Mouse (Mus musculus) heart, embryonic 14.5 days (tissue): ENCODE measurements around the gene Tnik. TPM values are rescaled to one million over a fixed set of nuclear protein-coding genes. Genes with fewer than 3 reads are reported as not detected.
A peak's percentile ranks its signal among the peaks of the same experiment; 100 is the strongest.

Experiments used
- ATAC-seq: fragments of 200-750 bp; cut with Nextera tagmentation; 2 replicates; pipeline ENCODE4 v1.8.0; 2017; ENCODE audit warnings: low read depth, moderate TSS enrichment; ENCODE audit not compliant: insufficient number of reproducible peaks, insufficient read depth, low FRiP score
- H3K27ac ChIP-seq, 2 experiments: fragments of 200-500 bp in 1 of 2; fragments of 300-500 bp in 1 of 2; sonication (generic) in 1 of 2; replicated peaks in 1 of 2; 2 replicates each; pipeline ENCODE4 v1.5.1; 2012 to 2014; ENCODE audit warnings: low read depth in 2 of 2, low read length in 2 of 2, control low read depth in 1 of 2, mild to moderate bottlenecking in 1 of 2, mixed read lengths in 1 of 2; ENCODE audit not compliant: control insufficient read depth in 1 of 2, insufficient read depth in 1 of 2
- H3K27me3 ChIP-seq: fragments of 300-500 bp; sonication (generic); 2 replicates; pipeline ENCODE4 v1.6.1; 2014; ENCODE audit warnings: mild to moderate bottlenecking, low read length, control low read depth; ENCODE audit not compliant: control insufficient read depth, insufficient read depth
- H3K36me3 ChIP-seq: fragments of 300-500 bp; sonication (generic); 2 replicates; pipeline ENCODE4 v1.6.1; 2014; ENCODE audit warnings: mild to moderate bottlenecking, control low read depth, low read length, mixed read lengths; ENCODE audit not compliant: control insufficient read depth, insufficient read depth
- H3K4me1 ChIP-seq, 2 experiments: fragments of 200-500 bp in 1 of 2; fragments of 300-500 bp in 1 of 2; sonication (generic) in 1 of 2; 2 replicates each; pipeline ENCODE4 v1.6.1; 2012 to 2014; ENCODE audit warnings: low read length in 2 of 2, control low read depth in 1 of 2, mixed read lengths in 1 of 2; ENCODE audit not compliant: control insufficient read depth in 2 of 2, insufficient read depth in 2 of 2
- H3K4me2 ChIP-seq: fragments of 300-500 bp; sonication (generic); 2 replicates; pipeline ENCODE4 v1.6.1; 2014; ENCODE audit warnings: mild to moderate bottlenecking, low read length
- H3K4me3 ChIP-seq, 2 experiments: fragments of 200-500 bp in 1 of 2; fragments of 300-500 bp in 1 of 2; sonication (generic) in 1 of 2; 2 replicates each; pipeline ENCODE4 v1.5.1; 2012 to 2014; ENCODE audit warnings: low read length in 2 of 2, mild to moderate bottlenecking in 2 of 2, control low read depth in 1 of 2, low read depth in 1 of 2, moderate library complexity in 1 of 2; ENCODE audit not compliant: control insufficient read depth in 1 of 2, insufficient read depth in 1 of 2
- H3K9ac ChIP-seq: fragments of 300-500 bp; sonication (generic); 2 replicates; pipeline ENCODE4 v1.6.1; 2014; ENCODE audit warnings: mild to moderate bottlenecking, low read length
- H3K9me3 ChIP-seq: fragments of 300-500 bp; sonication (generic); 2 replicates; pipeline ENCODE4 v1.6.1; 2016; ENCODE audit warnings: low read length, control low read depth; ENCODE audit not compliant: control insufficient read depth
- WGBS: fragments of 180-500 bp; shearing (Covaris S2); extraction: QIAGEN DNeasy Blood & Tissue Kit; methylation state at CpG from one replicate; pipeline ENCODE4 v1.1.7; 2014; 5-methylcytosine and 5-hydroxymethylcytosine counted together
- polyA plus RNA-seq: library from polyadenylated mRNA; unstranded; fragments of >200 nt; fragmentation: Nextera tagmentation; extraction: Ambion mirVana; gene quantifications from 2 replicates; pipeline ENCODE4 v1.2.1, GENCODE M21; 2014

The Tnik gene
- polyA plus RNA-seq, 1 experiment from 2014 or later: 13.7 TPM

DNA sequence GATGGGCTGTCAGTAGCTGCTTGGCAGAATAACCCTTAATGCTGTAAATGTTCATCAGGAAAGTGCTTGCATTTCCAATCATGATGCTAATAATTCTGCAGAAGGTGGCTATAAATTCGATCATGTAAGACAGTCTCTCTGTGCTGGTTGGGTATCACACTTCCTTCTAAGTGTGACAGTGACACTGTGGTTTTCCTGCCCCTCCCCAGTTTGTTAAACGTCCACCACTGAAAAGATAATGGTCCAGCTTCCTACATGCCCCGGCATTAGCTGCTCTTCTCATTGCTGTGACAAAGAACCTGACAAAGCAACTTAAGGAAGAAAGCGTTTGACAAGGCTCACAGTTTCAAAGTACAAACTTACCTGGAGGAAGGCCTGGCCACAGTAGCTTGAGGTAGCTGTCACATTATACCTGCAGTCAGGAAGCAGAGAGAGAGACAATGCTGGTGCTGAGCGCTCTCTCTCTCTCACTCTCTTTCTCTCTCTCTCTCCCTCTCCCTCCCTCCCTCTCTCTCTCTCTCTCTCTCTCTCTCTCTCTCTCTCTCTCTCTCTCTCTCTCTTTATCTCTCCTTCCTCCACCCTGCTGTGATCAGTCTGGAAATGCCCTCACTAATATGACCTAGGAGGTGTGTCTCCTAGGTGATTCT lies 18.6 kb upstream of the Tnik start:
- H3K4me2 ChIP-seq: no peak overlapping the region
- no peaks in the 10 kb centered on the region for H3K36me3 ChIP-seq
- no peaks in the 10 kb centered on the region for H3K27me3 ChIP-seq
- H3K4me3 ChIP-seq: no peak overlapping the region
- H3K9ac ChIP-seq: no peak overlapping the region
- ATAC-seq: no peak
- H3K4me1 ChIP-seq: no peaks in the 10 kb centered on the region
- 70% methylated on average over 5 of the region's 5 CpGs for WGBS
- no peak overlapping the region for H3K27ac ChIP-seq
- H3K9me3 ChIP-seq: no peaks in the 10 kb centered on the region

DNA sequence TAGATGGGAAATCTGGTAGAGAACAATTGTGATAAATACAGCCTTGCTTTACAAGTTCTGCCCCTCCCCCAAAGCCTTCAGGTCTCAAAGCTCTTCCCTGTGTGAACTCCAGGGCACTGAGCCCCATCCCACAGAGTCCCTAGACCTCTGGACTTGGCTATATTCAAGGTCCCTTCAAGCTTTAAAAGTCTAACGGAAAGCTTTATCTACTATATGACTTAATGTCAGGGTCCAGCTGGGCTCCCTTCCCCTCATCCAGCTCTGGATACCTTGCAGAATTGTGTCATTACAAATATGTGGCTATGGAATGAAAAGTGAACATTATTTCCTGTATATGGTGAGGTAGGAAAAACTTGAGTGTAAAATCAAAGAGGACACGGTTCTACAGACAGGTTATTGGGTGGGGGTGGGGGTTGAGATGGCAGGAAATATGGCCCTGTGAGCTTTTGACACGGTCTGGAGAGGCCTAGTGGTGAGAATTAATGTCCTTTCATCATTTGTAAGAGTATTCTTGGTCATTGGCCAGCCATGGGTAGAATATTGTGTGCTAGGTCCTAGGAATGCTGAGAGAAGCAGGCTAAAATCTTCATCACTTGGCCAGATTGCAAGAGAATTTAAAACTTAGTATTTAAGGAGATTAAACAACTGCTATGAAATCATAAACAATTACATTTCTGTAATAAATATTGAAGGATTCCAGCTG lies 14.6 kb upstream of the Tnik start:
- H3K4me1 ChIP-seq: peaks cover 0 to under 1% of the 10 kb centered on the region in 2 experiments; a peak in 2 of 4 replicates
- no peak overlapping the region for H3K4me2 ChIP-seq
- H3K27ac ChIP-seq: no peak overlapping the region
- ATAC-seq: no peak
- H3K27me3 ChIP-seq: no peaks in the 10 kb centered on the region
- H3K4me3 ChIP-seq: no peak overlapping the region
- no peaks in the 10 kb centered on the region for H3K9me3 ChIP-seq
- H3K9ac ChIP-seq: no peak overlapping the region
- WGBS: 60% methylated on average over 3 of the region's 3 CpGs
- no peaks in the 10 kb centered on the region for H3K36me3 ChIP-seq

- Histone ChIP-seq H3K27ac (no peak overlapping the region), H3K9me3 (no peaks in the 10 kb centered on the region), H3K4me1 (peaks cover 0 to 2% of the 10 kb centered on the region in 2 experiments; a peak in 2 of 4 replicates), H3K36me3 (no peaks in the 10 kb centered on the region), H3K4me2 (no peak overlapping the region), H3K4me3 (no peak overlapping the region), H3K27me3 (no peaks in the 10 kb centered on the region), H3K9ac (no peak overlapping the region)
- ATAC-seq: no peak
- 89% methylated on average over 7 of the region's 7 CpGs for WGBS
These were observed 7.3 kb upstream of the Tnik start for GRCm38 (mm10) chr3:28255711-28256110.

DNA sequence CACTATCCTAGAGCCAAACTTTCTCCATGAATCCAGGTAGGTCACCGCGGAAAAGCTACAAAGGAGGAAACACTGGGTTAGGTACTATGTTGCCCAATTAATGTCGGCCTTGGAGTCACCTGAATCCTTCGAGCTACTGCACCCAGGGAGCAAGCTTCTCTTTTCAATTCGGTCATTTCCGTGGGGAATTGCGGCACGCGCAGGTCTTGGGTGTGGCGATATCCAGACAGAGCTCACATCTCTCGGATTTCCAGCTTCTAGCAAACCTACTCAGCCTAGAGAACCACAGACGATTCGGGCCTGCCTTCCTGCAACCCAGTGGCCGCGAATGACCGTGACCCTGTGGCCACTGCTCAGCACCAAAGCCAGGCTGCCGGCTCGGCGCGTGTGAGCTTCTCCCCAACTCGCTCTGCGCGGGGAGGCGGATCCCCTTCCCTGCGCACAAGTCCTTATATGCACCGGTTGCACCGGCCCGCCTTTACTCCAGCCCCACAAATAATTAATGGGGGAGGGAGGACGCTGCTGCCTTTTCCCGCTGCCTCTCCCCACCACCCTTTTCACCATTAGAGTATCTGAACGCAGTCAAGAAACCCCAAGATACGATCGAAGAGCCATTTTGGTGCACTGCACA lies 528 bp upstream of the Tnik start:
- H3K9me3 ChIP-seq: no peaks in the 10 kb centered on the region
- peak overlapping the region; percentile 73 to 84 for H3K27ac ChIP-seq
- peak overlapping the region; percentile 76 for H3K4me2 ChIP-seq
- peak; percentile 76 for ATAC-seq
- H3K36me3 ChIP-seq: no peaks in the 10 kb centered on the region
- H3K4me1 ChIP-seq: peaks cover 6 to 7% of the 10 kb centered on the region in 2 experiments; a peak in 2 of 4 replicates
- WGBS: under 1% methylated on average over 33 of the region's 33 CpGs
- peak overlapping the region; percentile 78 for H3K9ac ChIP-seq
- H3K4me3 ChIP-seq: peak overlapping the region; percentile 59 to 92
- H3K27me3 ChIP-seq: no peaks in the 10 kb centered on the region

DNA sequence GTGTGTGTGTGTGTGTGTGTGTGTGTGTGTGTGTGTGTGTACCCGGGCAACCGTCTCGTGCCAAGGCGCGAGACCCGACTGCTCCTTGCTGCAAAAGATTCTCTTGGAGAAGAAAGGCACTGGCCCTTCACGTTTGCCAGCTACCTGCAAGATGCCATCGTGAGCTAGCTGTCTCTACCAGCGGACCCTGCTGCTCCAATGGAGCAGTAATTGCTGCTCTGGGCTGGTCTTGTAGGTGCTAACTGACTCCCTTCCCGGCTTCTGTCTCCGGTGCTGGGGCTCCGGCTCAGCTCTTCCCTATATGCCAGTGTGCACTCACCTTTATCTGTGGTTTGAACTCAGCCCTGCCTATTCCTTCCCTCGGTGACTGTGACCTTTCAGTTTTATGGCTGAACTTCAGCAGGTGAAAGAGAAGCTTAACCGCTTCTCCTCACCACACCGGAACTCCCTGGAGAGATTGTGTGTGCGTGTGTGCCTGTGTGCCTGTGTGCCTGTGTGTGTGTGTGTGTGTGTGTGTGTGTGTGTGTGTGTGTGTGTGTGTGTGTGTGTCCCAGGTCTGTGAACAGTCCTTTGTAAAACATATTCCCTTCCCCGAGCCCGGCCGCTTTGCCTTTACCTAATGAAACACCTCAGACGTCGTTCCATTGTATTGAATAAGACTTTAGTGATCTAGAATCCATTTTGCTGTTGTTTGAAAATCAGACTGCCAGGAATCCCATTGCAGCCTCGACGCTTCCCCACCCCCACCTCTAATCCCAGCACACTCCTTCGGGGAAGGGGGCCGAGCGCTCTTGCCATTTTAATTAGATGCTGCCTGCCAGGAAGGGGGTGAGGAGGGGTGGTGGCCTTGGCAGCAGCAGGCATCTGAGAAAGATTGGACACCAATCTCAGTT lies 1.2 kb downstream of the Tnik start:
- H3K36me3 ChIP-seq: no peaks in the 10 kb centered on the region
- H3K4me1 ChIP-seq: peaks cover 6 to 7% of the 10 kb centered on the region in 2 experiments; a peak in 2 of 4 replicates
- no peak for ATAC-seq
- no peaks in the 10 kb centered on the region for H3K27me3 ChIP-seq
- no peaks in the 10 kb centered on the region for H3K9me3 ChIP-seq
- H3K27ac ChIP-seq: peak overlapping the region; percentile 0 to 84; a peak in 2 of 4 replicates
- peak overlapping the region; percentile 76 for H3K4me2 ChIP-seq
- H3K4me3 ChIP-seq: peak overlapping the region; percentile 59 to 92
- H3K9ac ChIP-seq: peak overlapping the region; percentile 78
- 4% methylated on average over 26 of the region's 26 CpGs for whole genome bisulfite sequencing

DNA sequence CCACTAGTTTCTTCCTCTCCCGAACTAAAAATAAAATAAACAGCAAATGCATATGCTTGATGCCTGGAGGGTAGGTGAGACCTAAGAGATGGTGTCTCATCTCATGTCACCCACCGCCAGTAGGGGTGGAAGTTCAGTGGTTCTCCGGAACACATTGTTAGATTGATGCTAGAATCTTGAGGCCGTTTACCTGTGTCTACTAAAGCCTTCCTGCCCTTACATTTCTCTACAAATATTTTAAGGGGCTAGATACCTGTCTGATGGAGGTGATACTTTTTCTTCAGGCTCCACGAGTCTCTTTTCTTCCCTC lies 1.8 kb downstream of the Tnik start:
- no peaks in the 10 kb centered on the region for H3K36me3 ChIP-seq
- peak overlapping the region; percentile 76 for H3K4me2 ChIP-seq
- peaks cover 6 to 7% of the 10 kb centered on the region in 2 experiments; a peak in 2 of 4 replicates for H3K4me1 ChIP-seq
- ATAC-seq: no peak
- 31% methylated on average over 5 of the region's 5 CpGs for WGBS
- no peaks in the 10 kb centered on the region for H3K9me3 ChIP-seq
- peak overlapping the region; percentile 78 for H3K9ac ChIP-seq
- peak overlapping the region; percentile 59 to 92 for H3K4me3 ChIP-seq
- no peak overlapping the region for H3K27ac ChIP-seq
- H3K27me3 ChIP-seq: no peaks in the 10 kb centered on the region

DNA sequence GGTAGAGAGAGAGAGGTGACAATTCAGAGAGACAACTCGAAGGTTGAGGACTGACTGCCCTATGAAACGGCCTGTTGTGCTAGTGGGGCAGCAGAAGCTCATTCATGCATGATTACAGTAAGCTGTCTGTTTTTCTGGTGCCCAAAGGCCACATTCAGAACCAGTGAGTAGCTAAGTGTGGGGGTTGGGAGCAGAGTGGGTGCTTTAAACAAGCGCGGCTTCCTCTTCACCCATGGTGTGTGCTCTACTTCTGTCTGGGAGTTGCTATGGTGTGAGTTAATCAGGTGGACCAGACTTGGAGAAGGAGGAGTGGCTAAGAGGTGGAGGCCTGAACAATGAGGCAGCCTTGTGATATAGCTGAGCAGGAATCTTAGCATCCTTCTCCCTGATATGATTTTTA lies 2.2 kb downstream of the Tnik start:
- no peaks in the 10 kb centered on the region for H3K27me3 ChIP-seq
- WGBS: 44% methylated on average over 4 of the region's 4 CpGs
- H3K9me3 ChIP-seq: no peaks in the 10 kb centered on the region
- ATAC-seq: no peak
- H3K36me3 ChIP-seq: no peaks in the 10 kb centered on the region
- peak overlapping the region; percentile 78; the same call in 1 of the 2 replicates for H3K9ac ChIP-seq
- H3K4me3 ChIP-seq: peak overlapping the region in 1 of 2 experiments; percentile 92; a peak in 3 of 4 replicates
- peak overlapping the region; percentile 76 for H3K4me2 ChIP-seq
- no peak overlapping the region for H3K27ac ChIP-seq
- peaks cover 6 to 7% of the 10 kb centered on the region in 2 experiments; a peak in 2 of 4 replicates for H3K4me1 ChIP-seq
